Mouse (Mus musculus) retina, postnatal 1 day (tissue): ENCODE data around the gene Cst13.
"Not testable (repeated sequence)": the region's sequence is repeated elsewhere in the genome, so short reads cannot be mapped to it uniquely, and the experiment has no call there.

Experiments
- DNase-seq: peaks from one replicate; pipeline ENCODE4 v3.0.0-alpha.2; 2012

Cst13 gene

DNA sequence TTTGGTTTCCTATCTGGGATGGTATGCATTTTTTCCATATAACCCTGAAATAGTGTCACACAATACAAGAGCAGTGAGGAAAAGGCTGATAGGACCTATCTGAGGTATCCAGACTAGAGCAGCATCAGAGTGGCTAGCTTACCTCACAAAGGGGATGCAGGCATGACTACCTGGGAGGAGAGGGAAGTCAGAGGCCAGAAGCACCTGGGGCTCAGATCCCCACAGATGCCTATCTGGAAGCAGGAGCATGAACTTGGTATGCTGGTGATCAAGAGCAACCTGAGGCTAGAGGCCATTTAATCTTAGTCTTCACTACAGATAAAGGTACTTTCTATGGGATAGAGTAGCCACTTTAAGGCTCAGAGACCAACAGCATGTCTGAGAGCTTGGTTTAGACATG lies at the start of gene Cst13:
TSS of gene Cst13 (plus strand) at position 173 of the 400 bp plus-strand sequence.
- no peak for DNase-seq

DNA sequence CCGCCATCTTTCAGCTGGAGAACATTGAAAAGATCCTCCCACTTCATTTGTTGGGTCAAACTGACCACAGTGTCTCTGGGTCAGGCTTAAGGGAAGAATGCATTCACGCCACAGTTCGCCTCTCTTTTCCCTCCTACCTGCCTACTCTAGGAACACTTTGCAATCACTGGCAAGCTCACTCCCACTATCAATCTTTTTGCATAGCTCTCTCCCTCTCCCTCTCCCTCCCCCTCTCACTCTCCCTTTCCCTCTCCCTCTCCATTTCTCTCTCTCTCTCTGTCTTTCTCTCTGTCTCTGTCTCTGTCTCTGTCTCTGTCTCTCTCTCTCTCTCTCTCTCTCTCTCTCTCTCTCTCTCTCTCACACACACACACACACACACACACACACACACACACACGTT lies 48.5 kb upstream of the Cst13 start, which contains the start of gene Cst11:
TSS of gene Cst11 (minus strand) at position 101 of the 400 bp plus-strand sequence.
- DNase-seq, result not testable (repeated sequence)

DNA sequence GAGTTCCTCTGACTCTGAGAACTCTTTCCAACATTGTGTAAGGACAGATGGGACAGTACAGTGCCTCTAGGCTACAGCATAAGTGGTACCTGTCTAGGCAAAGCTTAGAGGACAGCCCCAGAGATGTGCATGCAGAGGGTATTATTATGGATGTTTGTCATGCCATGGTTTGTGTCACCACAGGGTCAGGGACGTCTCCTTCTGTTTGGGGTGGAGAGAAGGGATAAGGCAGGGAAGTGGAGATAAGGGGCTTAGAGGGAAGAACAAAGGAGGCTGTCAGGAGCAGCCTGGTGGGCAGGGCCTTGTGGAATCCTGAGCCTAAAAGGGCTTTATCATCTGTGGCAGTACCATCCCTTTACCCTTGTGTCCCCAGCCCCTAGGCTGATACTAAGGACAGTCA lies 38.2 kb upstream of the Cst13 start, which contains the start of gene 8030411F24Rik:
TSS of gene 8030411F24Rik (plus strand) at position 301 of the 400 bp plus-strand sequence.
- no peak for DNase-seq

DNA sequence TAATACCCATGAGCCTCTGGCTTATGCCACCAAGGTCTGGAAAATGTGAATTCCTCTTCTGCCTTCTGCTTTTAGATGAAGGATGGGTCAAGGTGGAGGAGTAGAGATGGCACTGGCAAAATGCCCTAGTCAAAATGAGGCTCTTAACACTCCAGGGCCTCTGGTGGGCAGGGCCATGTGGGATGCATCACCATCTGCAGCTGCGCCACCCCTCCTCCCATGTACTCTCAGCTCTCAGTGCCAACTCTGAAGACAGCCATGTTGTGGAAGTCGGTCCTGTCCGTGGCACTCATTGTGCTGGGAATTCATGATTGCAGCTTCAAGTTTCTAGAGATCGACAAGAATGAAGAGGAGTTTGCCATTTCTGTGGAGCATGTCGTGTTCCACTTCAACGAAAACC lies 30.7 kb upstream of the Cst13 start, which contains the start of gene Cst12:
TSS of gene Cst12 (plus strand) at position 220 of the 400 bp plus-strand sequence.
- DNase-seq, result no peak

DNA sequence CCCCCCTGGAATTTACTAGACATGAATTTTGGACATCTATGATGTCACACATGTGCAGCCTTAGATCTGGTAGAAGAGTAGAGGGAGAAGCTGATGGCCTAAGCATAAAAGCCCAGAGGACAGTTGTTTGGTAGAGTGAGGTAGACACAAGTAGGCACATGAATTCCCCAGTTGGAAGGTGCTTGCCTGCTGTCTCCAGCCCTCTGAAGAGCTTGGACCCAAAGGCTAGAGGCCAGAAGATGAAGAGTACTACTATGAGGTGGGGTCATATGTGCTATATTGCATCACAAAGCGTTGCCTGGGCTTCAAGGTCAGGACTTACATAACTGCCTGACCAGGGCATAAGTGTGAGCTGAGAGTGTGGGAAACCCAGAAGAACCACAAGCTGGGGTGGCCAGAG lies 21.4 kb upstream of the Cst13 start, which contains the start of gene Cst8:
TSS of gene Cst8 (plus strand) at position 301 of the 400 bp plus-strand sequence.
- DNase-seq, result no peak

DNA sequence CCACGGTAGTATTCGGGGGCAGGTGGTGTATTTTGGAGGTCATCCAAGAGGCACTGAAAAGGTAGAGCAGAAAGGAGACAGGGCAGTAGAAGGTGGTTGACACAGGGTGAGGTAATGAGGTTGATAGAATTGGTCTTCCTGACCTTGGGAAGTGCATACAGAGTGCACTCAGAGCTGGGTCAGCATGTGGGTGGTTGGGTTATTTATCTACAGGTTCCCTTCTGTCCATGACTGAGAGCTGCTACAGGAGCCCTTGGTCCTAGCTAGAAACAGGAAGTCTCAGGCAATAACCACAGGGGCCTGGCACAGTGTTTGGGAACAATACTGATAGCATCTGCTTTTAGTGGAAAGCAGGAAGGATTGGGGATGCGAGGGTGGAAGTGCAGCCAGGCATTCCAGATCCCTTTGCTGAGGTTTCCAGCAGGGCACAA lies 18.4 kb upstream of the Cst13 start:
- DNase-seq, result no peak

DNA sequence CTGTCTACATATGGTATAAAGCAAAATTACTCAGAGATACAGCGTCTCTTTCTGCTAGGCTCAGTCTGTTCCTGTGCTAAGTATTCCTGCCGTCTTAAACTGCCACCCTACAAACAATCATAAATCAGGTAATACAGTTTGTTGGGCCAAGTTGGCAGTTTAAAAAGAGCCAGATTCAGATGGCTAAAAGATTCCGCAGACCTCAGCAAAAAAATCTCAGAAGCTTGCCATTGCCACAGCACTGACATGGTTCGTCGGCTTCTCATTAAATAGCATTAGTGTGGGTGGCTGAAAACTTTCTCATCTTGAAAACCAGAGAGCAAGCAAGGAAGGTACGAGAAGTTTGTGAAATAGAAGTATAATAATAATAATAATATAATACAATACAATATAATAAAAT lies 13.2 kb upstream of the Cst13 start:
- DNase-seq, result no peak

DNA sequence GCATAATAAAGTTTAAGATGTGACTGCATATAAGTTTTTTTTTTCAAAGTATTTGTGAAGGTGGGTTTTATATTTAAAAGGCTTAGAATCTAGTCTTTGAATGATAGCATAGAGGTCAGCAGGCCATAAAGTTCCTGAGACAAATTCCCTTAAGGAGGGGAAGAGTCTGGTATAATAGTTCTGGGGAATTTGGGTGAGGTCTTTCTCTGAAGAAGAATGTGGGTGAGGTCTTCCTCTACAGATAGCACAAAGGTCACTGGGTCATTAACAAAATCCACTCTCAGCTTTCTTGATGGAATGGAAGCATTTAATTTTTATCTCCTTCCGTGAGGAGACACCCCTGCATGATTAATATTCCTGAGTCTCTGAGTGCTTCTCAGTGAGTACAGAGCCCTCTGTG lies 6.1 kb downstream of the Cst13 start:
- DNase-seq, result no peak

DNA sequence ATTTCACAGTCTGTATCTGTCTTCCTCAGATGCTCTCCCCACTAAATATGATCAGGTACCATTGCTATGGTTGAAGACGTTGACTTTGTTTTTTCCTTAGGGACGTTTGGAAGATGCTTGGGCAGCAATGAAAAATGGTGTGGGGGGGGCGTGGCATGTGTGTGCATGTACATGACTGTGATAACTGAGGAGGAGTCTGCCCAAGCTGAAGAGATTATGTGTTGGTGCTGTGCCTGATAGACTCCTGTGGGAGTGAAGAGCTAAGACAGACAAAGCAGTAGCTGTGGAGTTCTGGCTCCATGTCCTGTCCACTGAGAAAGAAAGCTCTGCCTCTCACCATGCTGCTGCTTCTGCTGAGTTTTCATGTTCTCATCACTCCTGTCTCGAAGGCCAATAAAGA lies 15.0 kb downstream of the Cst13 start, which contains the start of gene Cst9:
TSS of gene Cst9 (plus strand) at position 236 of the 400 bp plus-strand sequence.
- no peak for DNase-seq

DNA sequence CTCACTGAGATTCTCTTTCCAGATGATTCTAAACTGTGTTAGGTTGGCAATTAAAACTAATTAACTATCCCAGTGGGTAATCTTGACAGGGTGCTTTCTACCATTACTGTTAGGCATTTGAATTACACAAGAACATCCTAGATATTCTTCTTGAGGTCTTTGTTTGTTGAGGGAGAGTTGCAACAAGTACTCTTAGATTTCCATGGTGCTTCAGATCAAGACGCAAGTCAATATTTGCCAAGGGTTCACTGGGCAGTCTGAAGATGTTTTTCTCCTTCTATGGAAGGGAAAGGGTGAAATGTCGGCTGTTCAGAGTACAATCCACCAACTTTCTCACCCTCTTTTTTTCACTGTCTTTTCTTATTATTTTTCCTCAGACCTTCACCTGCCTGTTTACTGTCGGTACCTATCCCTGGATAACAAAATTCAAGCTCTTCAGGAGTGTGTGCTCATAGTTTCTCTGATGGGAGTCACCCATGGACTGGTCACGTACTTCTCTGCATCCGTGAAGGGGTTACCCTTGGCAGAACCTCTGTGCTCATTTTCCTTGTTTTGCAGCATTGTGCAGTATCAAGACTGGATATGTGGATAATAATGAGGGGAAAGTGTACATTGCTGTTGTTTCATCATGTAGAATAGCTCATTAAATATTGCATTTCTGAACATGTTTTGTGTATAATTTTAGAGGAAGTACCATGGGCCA lies 18.3 kb downstream of the Cst13 start:
- DNase-seq, result no peak

DNA sequence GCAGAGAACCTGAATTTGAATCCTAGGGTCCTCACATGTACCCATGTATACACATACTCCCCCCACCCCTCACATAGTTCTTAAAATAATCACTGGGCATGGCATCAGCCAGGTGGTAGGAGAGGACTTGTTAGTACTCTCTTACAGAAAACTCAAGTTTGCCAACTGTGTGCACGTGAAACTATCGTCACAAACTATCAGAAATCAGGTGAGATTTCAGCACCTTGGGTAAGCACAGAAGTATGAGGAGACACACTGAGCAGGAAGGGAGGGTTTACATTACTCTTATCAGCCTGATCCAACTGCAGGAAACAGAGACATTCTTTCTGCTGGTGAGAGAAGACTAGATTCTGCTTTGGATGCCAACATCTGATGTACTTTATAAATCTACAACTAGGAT lies 19.3 kb downstream of the Cst13 start:
- no peak for DNase-seq

DNA sequence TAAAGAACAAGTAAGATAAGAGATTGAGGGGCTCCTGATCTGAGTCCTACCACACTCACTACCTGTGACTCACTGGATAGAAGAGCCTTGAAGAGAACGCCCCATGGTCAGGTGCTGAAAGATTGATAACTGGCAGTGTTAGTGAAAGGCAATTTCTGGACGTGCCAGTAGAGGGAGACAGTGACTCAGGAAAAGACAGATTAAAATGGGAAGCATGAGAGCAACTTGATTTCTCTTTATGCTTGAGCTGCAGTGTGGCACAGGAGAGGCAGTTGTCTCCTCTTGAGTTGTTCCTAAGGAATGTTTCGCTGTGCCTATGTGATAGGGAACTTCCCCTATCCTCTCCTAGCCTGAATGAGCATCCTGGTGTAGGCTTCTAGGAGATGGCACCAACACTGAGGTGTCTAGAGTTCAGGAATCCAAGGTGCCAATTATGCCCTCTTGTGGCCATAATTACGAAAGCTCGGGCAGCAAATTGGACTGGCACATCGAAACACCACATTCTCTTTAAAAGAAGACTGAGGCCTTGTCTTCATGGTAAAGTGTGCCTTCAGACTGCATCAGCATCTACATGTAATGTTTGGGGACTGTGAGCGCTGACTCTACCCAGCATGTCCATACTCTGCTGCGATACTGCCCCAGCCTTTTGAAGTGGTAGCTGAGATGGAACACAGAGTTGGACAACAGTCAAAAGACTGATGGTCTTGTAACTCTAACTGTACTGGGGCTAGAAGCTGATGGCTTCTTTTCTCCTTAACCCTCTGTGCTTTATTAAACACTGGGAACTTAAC lies 31.4 kb downstream of the Cst13 start:
- peak; percentile 83 for DNase-seq

DNA sequence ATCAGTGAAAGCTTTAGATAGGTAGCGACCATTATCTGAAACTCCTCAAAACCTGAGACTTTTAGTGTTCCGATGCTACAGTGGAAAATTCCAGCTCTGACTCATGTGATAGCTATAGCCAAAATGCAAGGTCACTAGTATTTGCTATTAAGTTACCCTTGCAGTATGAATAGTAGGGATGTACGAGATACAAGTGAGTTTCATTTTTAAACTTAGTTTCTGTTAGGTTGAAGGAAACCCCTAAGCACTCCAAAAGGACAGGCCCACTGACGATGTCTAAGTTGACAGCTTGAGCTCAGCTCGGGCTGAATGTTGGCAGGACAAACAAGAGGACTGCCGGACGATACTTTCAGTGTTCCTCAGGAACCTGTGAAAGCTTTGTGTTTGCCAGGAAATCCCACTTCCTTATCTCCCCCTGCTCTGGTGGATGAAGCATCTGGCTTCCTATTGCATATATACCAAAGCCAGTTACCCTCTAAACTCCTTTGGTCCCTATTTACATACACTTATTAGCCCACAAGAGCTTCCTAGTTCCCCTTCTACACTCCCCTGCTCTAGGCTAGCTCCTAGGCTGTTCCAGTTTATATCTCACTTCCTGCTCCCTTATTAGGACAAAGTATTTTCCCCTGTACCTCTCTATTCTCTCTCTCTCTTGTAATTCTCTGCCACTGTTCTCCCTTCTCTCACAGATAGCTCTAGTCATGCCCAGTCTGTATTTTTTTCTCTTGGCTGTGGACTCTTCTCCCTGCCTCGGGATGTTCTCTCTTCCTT lies 36.9 kb downstream of the Cst13 start:
- no peak for DNase-seq

DNA sequence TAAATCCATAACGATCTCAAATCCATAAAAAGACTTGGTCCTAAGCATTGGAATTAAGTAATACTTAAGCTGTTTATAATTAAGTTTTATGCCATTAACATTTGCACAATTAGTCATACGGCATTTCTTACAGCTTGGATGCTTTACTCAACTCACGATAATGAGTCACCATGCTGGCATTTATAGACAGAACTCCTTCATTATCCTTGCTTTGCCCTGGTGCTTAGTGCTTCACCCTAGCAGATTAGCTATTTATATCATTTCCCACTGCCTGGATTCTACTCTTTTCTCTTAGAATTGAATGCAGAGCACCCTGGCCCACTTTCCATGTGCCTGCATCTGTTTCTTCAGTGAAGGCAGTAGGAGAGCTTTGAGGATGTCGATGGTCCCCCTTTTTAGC lies 37.6 kb downstream of the Cst13 start:
- no peak for DNase-seq

DNA sequence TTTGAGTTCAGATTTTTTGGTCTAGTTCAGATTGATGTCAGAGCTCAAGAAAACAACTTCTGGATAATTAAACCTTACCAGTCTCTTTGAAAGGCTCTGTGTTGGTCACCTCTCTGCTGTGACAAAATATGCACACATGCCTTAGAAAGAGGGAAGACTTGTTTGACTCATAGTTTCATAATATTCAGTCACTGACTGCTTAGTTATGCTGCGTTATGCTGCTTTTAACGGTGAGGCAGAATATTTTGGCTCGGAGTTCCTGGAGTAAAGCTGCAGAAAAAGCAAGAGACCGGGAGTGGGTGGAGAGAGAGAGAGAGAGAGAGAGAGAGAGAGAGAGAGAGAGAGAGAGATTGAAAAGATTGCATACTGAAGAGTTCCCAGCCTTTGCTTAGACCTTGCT lies 41.1 kb downstream of the Cst13 start:
- DNase-seq, result no peak

DNA sequence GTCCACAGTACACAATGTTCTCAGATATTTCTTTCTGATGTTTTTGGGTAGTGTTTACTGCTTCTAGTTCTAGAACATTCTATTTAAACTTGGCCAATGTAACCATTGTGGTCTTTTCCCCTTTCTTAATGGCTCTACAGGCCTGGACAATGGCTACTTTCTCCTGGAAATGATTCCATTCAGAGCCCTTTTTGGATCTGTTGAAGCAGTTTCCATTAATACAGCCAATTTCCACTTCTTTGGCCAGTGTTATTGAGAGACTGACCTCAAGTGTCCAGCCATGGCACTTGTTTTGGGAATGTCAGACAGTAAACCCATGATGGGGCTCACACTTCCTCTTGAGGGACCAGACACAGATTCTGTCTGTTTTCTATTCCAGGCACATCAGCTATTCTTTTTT lies 41.8 kb downstream of the Cst13 start:
- DNase-seq, result no peak

DNA sequence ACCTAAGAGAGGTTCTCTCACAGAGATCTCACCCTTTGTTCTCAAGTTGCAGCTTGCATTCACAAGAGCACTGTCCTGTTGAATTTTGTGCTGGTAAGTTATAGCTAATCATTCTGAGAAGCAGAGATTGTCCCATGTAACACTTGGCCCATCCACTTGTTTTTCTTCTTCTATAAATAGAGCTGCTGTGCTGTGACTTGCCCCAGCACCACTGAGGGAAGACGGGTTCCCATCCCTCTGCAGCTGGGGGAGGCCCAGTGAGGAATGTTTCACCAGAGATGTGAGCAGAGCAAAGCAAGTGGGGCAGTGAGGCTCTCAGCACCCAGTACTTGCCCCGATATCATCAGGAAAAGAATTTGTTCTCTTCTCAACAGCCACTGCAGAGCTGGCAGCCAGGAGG lies 45.1 kb downstream of the Cst13 start, which contains the start of gene 9230104L09Rik:
TSS of gene 9230104L09Rik (minus strand) at position 73 of the 400 bp plus-strand sequence.
- no peak for DNase-seq

DNA sequence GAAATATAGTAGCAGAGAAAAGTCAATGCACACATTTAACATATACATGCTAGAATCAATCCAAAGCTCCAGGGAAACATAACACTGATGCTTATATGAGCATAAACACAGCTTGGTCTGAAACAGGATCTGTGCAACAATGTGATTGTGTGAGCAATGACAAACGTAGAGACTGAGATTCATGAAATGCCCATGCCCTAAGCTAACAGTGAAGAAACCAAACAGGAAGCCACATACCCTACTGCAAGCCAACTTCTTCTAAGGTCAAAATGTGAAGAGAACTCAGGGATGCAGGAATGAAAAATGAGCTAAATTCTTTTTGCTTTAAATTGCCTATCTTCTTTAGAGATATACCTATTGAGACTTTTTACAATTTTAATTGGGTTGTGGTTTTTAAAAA lies 49.1 kb downstream of the Cst13 start:
- DNase-seq, result no peak

DNA sequence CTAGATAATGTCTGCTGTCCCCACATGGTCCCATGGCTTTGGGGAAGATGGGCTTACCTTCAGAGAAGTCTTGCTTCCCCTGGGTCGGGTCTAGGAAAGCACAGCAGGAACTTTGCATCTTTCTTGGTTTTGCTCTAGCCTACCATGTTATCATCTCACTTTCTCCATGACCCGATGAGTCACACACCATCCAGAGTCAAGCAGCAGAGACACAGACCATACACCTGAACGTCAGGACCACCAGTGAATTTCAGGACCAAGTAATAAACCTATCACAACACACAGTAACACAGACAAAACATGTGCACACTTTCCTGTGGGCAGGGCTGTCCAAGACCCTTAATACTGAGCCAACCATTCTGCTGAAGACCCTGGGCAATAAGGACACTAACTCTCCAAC lies 50.6 kb downstream of the Cst13 start:
- no peak for DNase-seq

DNA sequence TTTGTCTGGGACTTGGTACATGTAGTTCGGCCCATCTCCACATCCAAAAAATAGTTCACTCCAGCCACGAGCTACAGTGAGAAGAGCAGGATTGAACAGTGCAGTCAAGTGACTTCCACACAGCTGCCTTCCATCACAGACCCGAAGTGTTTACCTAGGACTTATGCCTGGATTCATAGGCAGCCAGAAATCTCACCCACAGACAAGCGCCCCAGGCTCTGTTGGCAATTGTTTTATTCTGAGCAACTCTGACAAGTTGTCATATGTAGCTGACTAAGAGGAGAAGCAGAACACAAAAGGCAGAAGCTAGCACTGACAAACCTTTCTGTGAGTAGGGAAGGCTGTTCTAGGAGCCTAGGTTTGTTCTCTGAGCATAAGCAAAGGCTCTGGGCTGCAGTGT lies 53.0 kb downstream of the Cst13 start:
- DNase-seq, result no peak

DNA sequence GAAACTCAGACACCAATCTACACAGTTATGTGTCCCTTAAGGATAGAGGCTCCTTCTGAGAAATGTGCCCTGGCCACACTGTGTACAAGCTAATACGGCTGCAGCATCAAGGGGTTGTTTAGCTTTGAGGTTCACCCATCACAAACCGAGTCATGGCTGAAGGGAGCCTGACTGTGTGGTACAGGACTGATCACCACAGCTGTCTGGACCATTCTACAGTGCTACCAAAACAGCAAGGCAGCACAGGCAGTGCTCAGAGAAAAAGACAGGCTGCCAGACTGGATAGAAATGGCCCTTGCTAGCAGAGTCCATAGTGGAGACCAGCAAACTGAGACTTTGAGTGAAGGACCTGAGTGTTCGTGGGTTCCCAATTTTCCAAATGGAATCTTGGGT lies 54.3 kb downstream of the Cst13 start:
- no peak for DNase-seq

DNA sequence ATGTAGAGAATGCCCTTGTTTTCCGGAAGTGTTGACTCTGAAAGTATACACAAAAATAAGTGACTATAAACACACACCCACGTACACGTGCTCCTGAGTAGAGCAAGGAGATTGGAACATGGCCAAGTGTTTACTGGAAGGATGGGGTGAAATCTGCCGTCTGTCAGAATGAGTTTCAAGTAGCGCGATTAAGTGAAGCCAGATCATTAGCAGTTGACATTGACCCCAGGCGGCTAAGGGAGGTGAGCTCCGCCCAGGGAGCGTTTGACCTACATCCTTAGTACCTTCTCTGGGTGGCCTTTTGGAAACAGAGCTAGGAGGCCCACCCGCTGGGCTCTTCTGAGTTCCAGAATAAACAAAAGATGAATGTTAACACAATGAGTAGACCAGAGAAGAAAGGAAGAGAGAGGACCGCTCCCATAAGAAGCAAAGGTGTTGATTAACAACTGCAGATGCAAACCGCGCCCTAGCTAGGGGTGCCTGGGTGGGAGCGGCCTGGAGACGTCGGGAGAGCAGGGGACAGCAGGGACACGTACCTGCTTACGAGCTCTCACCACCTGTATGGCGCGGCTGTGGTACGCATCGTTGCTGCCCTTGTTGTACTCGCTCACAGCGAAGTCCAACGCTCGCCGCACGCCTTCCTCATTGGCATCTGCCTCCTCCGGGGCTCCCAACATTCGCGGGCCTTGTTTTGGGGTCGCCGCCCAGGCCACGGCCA lies 54.9 kb downstream of the Cst13 start:
- DNase-seq, result peak; percentile 89
